Mouse (Mus musculus) monocyte, adult 2 months (primary cell): Measurements from ENCODE around the gene Syngr3.

Experiments used
- DNase-seq, 2 experiments: peaks; one replicate each; pipeline ENCODE4 v3.0.0; 2022; ENCODE audit warnings: low spot score in 2 of 2, low read depth in 1 of 2

Gene Syngr3

GRCm38 (mm10) chr17:24646381-24646780 is 43.4 kb downstream of the Syngr3 start:
- no peak for DNase-seq

GRCm38 (mm10) chr17:24645916-24646315 is 43.8 kb downstream of the Syngr3 start:
- DNase-seq = no peak

- no peak for DNase-seq
Observed at GRCm38 (mm10) chr17:24644875-24645721, 44.7 kb downstream of the Syngr3 start.

GRCm38 (mm10) chr17:24644030-24644715 is 45.6 kb downstream of the Syngr3 start:
- no peak for DNase-seq

GRCm38 (mm10) chr17:24642791-24643343 is 46.9 kb downstream of the Syngr3 start:
- no peak for DNase-seq

- DNase-seq = no peak
Observed at GRCm38 (mm10) chr17:24641944-24642343, 47.8 kb downstream of the Syngr3 start.

- no peak for DNase-seq
Observed at GRCm38 (mm10) chr17:24640581-24640980, 49.2 kb downstream of the Syngr3 start.

- no peak for DNase-seq
Observed at GRCm38 (mm10) chr17:24640119-24640518, 49.6 kb downstream of the Syngr3 start.

GRCm38 (mm10) chr17:24639571-24639988 is 50.2 kb downstream of the Syngr3 start:
- DNase-seq = no peak

GRCm38 (mm10) chr17:24638840-24639239 is 50.9 kb downstream of the Syngr3 start:
- DNase-seq = no peak

GRCm38 (mm10) chr17:24638214-24638613 is 51.5 kb downstream of the Syngr3 start:
- no peak for DNase-seq

- no peak for DNase-seq
Observed at GRCm38 (mm10) chr17:24636781-24637481, 52.8 kb downstream of the Syngr3 start.

- no peak for DNase-seq
Observed at GRCm38 (mm10) chr17:24635694-24636093, 54.1 kb downstream of the Syngr3 start.
